Mouse (Mus musculus) hematopoietic stem cell, adult 5-6 weeks (primary cell): ENCODE measurements around the gene Rdh13. TPM values are rescaled to one million over a fixed set of nuclear protein-coding genes. Genes with fewer than 3 reads are reported as not detected.

Experiments
- ATAC-seq, 2 experiments: fragments of 125-278 bp in 1 of 2; replicated peaks in 1 of 2; 2 replicates each; pipeline ENCODE4 v1.8.0; 2016 to 2017; ENCODE audit warnings: inconsistent platforms in 2 of 2, mild to moderate bottlenecking in 2 of 2, moderate number of reproducible peaks in 2 of 2, low read depth in 1 of 2, moderate TSS enrichment in 1 of 2; ENCODE audit not compliant: low FRiP score in 2 of 2, poor library complexity in 2 of 2, severe bottlenecking in 2 of 2, insufficient read depth in 1 of 2, low TSS enrichment in 1 of 2
- total RNA-seq: library from RNA; stranded (forward); fragments of 172-1452, 232-1000 nt; gene quantifications from 2 replicates; pipeline ENCODE4 v1.2.3, GENCODE M21; 2017

The Rdh13 gene
- total RNA-seq = 14.4 and 25.2 TPM in 2 replicates

- ATAC-seq = peak; percentile 94 to 97
These were observed at the start of gene Rdh13 for GRCm38 (mm10) chr7:4445216-4445791. Gene Rdh13, minus strand, starts transcription at chr7:4445649.

- ATAC-seq = no peak
These were observed 48.5 kb upstream of the Rdh13 start for GRCm38 (mm10) chr7:4493991-4494390.

- ATAC-seq = peak; percentile 95 to 99
These were observed 47.1 kb upstream of the Rdh13 start for GRCm38 (mm10) chr7:4492284-4493224.

- no peak for ATAC-seq
These were observed 45.9 kb upstream of the Rdh13 start for GRCm38 (mm10) chr7:4491308-4491707.

GRCm38 (mm10) chr7:4482281-4482680 lies 36.8 kb upstream of the Rdh13 start:
- no peak for ATAC-seq

- peak; percentile 49 to 56; a peak in 3 of 4 replicates for ATAC-seq
These were observed 34.2 kb upstream of the Rdh13 start for GRCm38 (mm10) chr7:4479674-4480073.

GRCm38 (mm10) chr7:4478796-4479291 lies 33.4 kb upstream of the Rdh13 start:
- ATAC-seq = no peak

- peak; percentile 68 to 84 for ATAC-seq
These were observed 32.8 kb upstream of the Rdh13 start for GRCm38 (mm10) chr7:4478021-4478795.

- no peak for ATAC-seq
These were observed 28.5 kb upstream of the Rdh13 start for GRCm38 (mm10) chr7:4473940-4474339.

- peak; percentile 55 to 58; a peak in 3 of 4 replicates for ATAC-seq
These were observed 25.7 kb upstream of the Rdh13 start for GRCm38 (mm10) chr7:4471179-4471555.

GRCm38 (mm10) chr7:4470275-4471178 lies 25.1 kb upstream of the Rdh13 start:
- ATAC-seq = peak in 1 of 2 experiments; percentile 30; a peak in 3 of 4 replicates

- ATAC-seq = no peak
These were observed 22.4 kb upstream of the Rdh13 start for GRCm38 (mm10) chr7:4467801-4468200.

- peak in 1 of 2 experiments; percentile 39; a peak in 2 of 4 replicates for ATAC-seq
These were observed 18.9 kb upstream of the Rdh13 start for GRCm38 (mm10) chr7:4464194-4464824.

GRCm38 (mm10) chr7:4460576-4461434 lies 15.4 kb upstream of the Rdh13 start, which contains the start of gene Eps8l1:
Gene Eps8l1, plus strand, starts transcription at chr7:4460674.
- peak; percentile 32 to 42; a peak in 1 of 4 replicates for ATAC-seq

GRCm38 (mm10) chr7:4452644-4453043 lies 7.2 kb upstream of the Rdh13 start:
- peak in 1 of 2 experiments; percentile 21; a peak in 1 of 4 replicates for ATAC-seq
